Mouse (Mus musculus) stomach, embryonic 16.5 days (tissue): Measurements from ENCODE around the gene 2700081O15Rik. TPM values are rescaled to one million over a fixed set of nuclear protein-coding genes. Genes with fewer than 3 reads are reported as not detected.
A peak's percentile ranks its signal among the peaks of the same experiment; 100 is the strongest.
"Not testable (repeated sequence)": the region's sequence is repeated elsewhere in the genome, so short reads cannot be mapped to it uniquely, and the experiment has no call there.

Experiments
- ATAC-seq: fragments of 200-750 bp; cut with Nextera tagmentation; 2 replicates; pipeline ENCODE4 v1.8.0; 2017; ENCODE audit warnings: moderate number of reproducible peaks, moderate TSS enrichment; ENCODE audit not compliant: insufficient read depth, low FRiP score
- H3K27ac ChIP-seq: fragments of 300-500 bp; sonication (generic); 2 replicates; pipeline ENCODE4 v1.5.1; 2014; ENCODE audit warnings: low read length
- H3K27me3 ChIP-seq: fragments of 300-500 bp; sonication (generic); 2 replicates; pipeline ENCODE4 v1.6.1; 2014; ENCODE audit warnings: low read length, control low read depth, mixed read lengths; ENCODE audit not compliant: control insufficient read depth, insufficient read depth
- H3K36me3 ChIP-seq: fragments of 300-500 bp; sonication (generic); 2 replicates; pipeline ENCODE4 v1.6.1; 2014; ENCODE audit warnings: low read length; ENCODE audit not compliant: control insufficient read depth, insufficient read depth
- H3K4me1 ChIP-seq: fragments of 300-500 bp; sonication (generic); 2 replicates; pipeline ENCODE4 v1.6.1; 2014; ENCODE audit warnings: low read length, control low read depth, mixed read lengths; ENCODE audit not compliant: control insufficient read depth, insufficient read depth
- H3K4me2 ChIP-seq: fragments of 300-500 bp; sonication (generic); 2 replicates; pipeline ENCODE4 v1.6.1; 2014; ENCODE audit warnings: low read depth, low read length, mixed read lengths
- H3K4me3 ChIP-seq: fragments of 300-500 bp; sonication (generic); replicated peaks from 2 replicates; pipeline ENCODE4 v1.5.1; 2014; ENCODE audit warnings: mild to moderate bottlenecking, low read length
- H3K9ac ChIP-seq: fragments of 300-500 bp; sonication (generic); 2 replicates; pipeline ENCODE4 v1.6.1; 2014; ENCODE audit warnings: low read length
- H3K9me3 ChIP-seq: fragments of 300-500 bp; sonication (generic); replicated peaks from 2 replicates; pipeline ENCODE4 v1.6.1; 2016; ENCODE audit warnings: low read length, control low read depth; ENCODE audit not compliant: control insufficient read depth
- WGBS: fragments of 180-500 bp; shearing (Covaris S2); extraction: QIAGEN DNeasy Blood & Tissue Kit; methylation state at CpG from one replicate; pipeline ENCODE4 v1.1.7; 2014; 5-methylcytosine and 5-hydroxymethylcytosine counted together
- polyA plus RNA-seq: library from polyadenylated mRNA; unstranded; fragments of >200 nt; fragmentation: Nextera tagmentation; extraction: Ambion mirVana; gene quantifications from 2 replicates; pipeline ENCODE4 v1.2.1, GENCODE M21; 2015

Gene 2700081O15Rik
- polyA plus RNA-seq, 1 experiment from 2014 or later = 4.6 TPM

DNA sequence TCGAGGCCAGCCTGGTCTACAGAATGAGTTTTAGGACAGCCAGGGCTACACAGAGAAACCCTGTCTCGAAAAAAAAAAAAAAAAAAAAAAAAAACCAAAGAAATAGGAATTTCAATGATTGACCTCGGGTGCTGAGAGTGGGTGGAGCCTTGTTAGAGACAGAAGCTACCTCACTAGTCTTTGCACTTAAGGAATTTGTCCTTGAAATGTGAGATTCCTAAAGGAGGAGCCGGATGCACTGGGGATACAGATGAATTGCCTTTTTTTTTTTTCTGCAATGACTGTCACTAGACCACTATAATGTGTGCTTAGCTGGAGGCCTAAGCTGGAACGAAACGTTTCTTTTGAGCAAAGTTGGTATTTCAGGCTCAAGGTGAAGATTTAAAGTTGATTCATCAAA lies 28.9 kb upstream of the 2700081O15Rik start:
- 77% methylated on average over 6 of the region's 6 CpGs for WGBS
- Histone ChIP-seq H3K9me3 (0 out of 2 replicates have a peak, but pooled peaks cover 10% of the 10 kb centered on the region), H3K4me1 (no peaks in the 10 kb centered on the region), H3K4me2 (no peak overlapping the region), H3K27me3 (no peaks in the 10 kb centered on the region), H3K4me3 (no peak overlapping the region), H3K36me3 (no peaks in the 10 kb centered on the region), H3K9ac (no peak overlapping the region), H3K27ac (no peak overlapping the region)
- ATAC-seq = no peak

DNA sequence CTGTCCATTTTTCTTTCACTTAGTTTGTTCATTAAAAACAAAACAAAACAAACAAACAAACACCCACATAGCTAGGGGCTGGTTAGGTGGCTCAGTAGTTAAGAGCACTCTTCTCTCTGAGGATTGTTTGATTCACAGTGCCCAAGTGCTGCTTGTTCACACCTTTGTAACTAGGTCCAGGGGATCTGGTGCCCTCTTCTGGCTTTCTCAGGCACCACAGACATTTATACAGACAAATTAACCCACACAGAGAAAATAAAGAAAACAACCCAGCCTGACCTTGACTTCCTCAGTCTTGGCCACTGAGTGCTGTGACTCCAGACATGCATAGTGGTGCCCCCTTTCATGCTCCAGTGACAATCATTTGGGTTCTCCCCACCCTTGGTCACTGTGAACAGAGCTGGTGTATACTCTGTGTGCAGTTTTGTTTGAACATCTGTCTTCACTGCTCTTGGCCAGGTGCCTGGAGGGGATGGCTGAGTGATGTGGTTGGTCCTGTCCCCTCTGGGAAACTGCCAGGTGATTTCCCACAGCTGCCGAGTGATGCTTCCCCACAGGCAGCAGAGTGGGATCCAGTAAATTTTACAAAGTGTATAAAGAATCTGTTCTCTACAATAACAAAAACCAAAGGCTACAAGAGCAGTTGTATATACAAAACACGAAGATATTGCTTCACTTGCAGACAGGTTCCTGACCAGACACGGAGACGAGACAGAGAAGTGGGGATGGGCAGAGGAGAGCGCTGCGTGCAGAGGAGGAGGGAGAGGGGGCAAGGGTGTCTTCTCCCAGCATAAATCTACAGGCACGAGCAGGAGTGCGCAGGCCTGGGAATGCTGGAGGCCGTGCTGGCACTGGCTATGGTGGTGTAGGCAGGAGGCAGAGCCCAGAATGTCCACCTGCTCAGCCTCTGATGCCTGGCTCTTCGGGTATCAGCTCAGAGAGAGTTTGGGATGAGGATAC lies 20.3 kb upstream of the 2700081O15Rik start:
- H3K9ac ChIP-seq, H3K4me3 ChIP-seq, H3K36me3 ChIP-seq, H3K4me1 ChIP-seq, H3K4me2 ChIP-seq, H3K27me3 ChIP-seq, H3K9me3 ChIP-seq: not testable (repeated sequence)
- 0 out of 2 replicates have a peak overlapping the region, but pooled peaks have one; percentile 11 for H3K27ac ChIP-seq
- peak; percentile 68 for ATAC-seq
- whole genome bisulfite sequencing = 34% methylated on average over 8 of the region's 10 CpGs

GRCm38 (mm10) chr19:7398898-7399297 lies 18.5 kb upstream of the 2700081O15Rik start:
- ATAC-seq, H3K4me1 ChIP-seq, H3K9ac ChIP-seq, H3K36me3 ChIP-seq, H3K27me3 ChIP-seq, H3K9me3 ChIP-seq, H3K27ac ChIP-seq, H3K4me2 ChIP-seq, H3K4me3 ChIP-seq: not testable (repeated sequence)
- WGBS = 42% methylated on average over 24 of the region's 24 CpGs

DNA sequence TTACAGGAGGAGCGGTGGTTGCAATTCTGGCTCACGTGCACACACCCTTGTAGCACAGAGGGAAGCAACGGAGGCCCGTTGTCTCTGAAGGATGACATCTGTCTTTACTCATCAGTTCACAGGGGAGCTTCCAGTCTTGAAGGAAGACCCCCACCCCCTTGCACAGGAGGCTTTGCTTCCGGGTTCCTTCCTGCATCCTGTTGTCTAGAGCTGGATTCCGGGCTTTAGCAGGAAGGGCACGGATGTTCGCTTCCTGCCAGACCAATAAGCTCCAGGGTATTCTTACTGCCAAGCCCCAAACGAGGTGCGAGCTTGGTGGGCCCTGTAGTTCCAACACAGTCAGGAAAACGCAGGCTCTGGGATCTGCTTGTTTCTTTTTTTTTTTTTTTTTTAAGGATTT lies 16.8 kb upstream of the 2700081O15Rik start:
- H3K9ac ChIP-seq = no peak overlapping the region
- peaks cover 3% of the 10 kb centered on the region; the same call in 1 of the 2 replicates for H3K9me3 ChIP-seq
- H3K27ac ChIP-seq = no peak overlapping the region
- H3K4me3 ChIP-seq = no peak overlapping the region
- H3K4me2 ChIP-seq = no peak overlapping the region
- WGBS = 65% methylated on average over 11 of the region's 11 CpGs
- no peak for ATAC-seq
- H3K4me1 ChIP-seq = peaks cover 7% of the 10 kb centered on the region
- H3K36me3 ChIP-seq = no peaks in the 10 kb centered on the region
- H3K27me3 ChIP-seq = no peaks in the 10 kb centered on the region

GRCm38 (mm10) chr19:7404623-7405229 lies 12.7 kb upstream of the 2700081O15Rik start:
- Histone ChIP-seq H3K4me1 (peaks cover 7% of the 10 kb centered on the region), H3K27ac (no peak overlapping the region), H3K4me3 (no peak overlapping the region), H3K4me2 (no peak overlapping the region), H3K36me3 (no peaks in the 10 kb centered on the region), H3K9me3 (no peaks in the 10 kb centered on the region), H3K9ac (no peak overlapping the region), H3K27me3 (no peaks in the 10 kb centered on the region)
- WGBS = 46% methylated on average over 9 of the region's 9 CpGs
- ATAC-seq = no peak

- Histone ChIP-seq H3K9ac (no peak overlapping the region), H3K4me1 (no peaks in the 10 kb centered on the region; the same call in 1 of the 2 replicates), H3K27me3 (no peaks in the 10 kb centered on the region), H3K9me3 (no peaks in the 10 kb centered on the region), H3K4me2 (no peak overlapping the region), H3K4me3 (no peak overlapping the region), H3K27ac (no peak overlapping the region), H3K36me3 (no peaks in the 10 kb centered on the region)
- 56% methylated on average over 2 of the region's 2 CpGs for WGBS
- no peak for ATAC-seq
These were observed 5.1 kb upstream of the 2700081O15Rik start for GRCm38 (mm10) chr19:7412361-7412760.

DNA sequence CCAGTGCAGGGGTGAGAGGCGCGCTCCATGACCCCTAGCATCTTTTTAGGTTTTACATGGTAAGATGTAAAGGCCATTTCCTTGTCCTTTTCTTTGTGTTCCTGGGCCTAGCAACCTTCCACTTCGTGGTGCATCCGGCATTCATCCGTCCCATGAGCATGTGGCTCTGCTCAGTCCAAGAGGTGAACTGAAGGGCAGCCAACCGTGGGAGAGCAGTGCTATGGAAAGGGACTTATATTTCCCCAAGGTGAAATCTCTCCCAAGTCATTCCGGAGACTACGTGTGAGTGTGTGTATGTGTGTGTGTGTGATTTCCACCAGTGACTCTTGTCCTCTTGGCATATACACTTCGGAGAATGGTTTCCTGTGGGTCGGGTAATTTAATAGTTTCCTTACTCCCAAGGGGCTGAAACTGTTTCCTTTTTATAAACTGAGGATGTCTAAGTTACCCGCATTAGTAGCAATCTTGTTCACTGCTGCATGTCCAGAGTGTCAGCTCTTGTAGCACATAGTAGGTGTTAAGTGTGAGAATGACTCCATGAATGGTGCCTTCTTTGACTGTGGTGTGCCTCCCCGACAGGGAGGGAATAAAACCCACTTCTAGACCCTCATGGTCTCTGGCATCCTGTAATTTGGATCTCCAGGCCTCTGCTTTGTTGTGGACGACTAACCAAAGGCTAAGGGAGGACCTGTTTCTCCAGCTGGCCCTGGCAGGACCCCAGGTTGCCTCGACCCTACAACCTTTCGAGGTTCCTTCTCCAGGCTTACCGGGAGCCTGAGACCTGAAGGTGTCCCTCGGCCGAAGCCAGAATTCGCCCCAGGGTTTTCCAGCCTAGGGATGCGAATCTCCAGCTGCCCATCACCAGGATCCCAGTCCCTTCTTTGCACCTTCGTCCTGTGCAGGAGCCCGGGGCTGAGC lies 1.2 kb upstream of the 2700081O15Rik start:
- no peaks in the 10 kb centered on the region for H3K36me3 ChIP-seq
- peak overlapping the region; percentile 93 for H3K27ac ChIP-seq
- no peak for ATAC-seq
- H3K27me3 ChIP-seq = no peaks in the 10 kb centered on the region
- peaks cover 26% of the 10 kb centered on the region for H3K4me1 ChIP-seq
- H3K9me3 ChIP-seq = no peaks in the 10 kb centered on the region
- peak overlapping the region; percentile 82 for H3K4me3 ChIP-seq
- peak overlapping the region; percentile 99 for H3K9ac ChIP-seq
- peak overlapping the region; percentile 81 for H3K4me2 ChIP-seq
- 29% methylated on average over 22 of the region's 22 CpGs for WGBS

DNA sequence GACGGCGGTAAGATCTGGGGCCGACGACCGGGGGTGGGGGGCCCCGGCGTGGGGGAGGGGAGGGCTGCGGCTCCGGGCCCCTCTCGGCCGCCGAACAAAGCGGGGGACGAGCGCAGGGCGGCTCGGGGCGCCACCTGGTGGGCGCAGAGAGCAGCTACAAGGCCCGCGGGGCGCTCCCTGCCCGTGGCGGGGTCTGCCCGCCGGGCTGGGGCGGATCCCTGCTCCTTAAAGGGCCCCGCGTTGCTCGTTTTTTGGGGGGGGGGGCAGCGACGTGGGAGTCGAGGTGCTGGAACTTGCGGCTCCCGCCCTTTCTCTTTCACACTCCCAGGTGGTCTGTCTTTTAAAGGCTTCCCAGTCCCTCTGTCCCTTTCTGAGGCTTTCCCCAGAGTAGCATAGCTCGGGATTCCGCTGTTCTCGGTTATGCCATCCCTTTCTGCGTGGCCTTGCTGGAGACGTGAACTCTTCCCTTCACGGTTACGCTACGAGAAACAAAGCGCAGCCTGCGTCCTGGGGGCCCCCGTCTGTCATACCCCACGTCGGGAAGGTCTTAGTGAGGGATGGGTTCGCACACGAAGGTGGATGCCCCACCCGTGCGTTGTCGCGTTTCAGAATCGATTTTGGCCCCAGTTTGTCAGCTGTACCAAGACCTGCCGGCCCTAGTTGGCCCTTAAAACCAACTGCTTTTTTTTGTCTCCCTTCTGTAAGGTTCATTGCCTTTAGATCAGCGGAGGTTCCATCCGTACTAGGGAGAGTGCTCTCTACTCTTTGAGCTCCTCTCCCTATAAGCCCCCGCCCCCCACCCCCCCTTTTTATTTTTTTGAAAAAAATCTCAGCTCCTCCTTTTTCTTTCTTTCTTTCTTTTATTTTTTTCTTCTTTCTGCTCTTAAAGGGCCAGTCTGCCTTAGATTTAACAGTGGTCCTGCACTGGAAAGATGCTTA lies 755 bp downstream of the 2700081O15Rik start:
- Histone ChIP-seq H3K27me3 (no peaks in the 10 kb centered on the region), H3K4me3 (peak overlapping the region; percentile 82), H3K4me1 (peaks cover 46% of the 10 kb centered on the region), H3K9ac (peak overlapping the region; percentile 99), H3K36me3 (no peaks in the 10 kb centered on the region), H3K9me3 (no peaks in the 10 kb centered on the region), H3K4me2 (peak overlapping the region; percentile 81), H3K27ac (peak overlapping the region; percentile 93)
- ATAC-seq = peak; percentile 78
- 1% methylated on average over 52 of the region's 59 CpGs for WGBS
